Mouse (Mus musculus): ENCODE measurements around the gene Ddx24.
A peak's percentile ranks its signal among the peaks of the same experiment; 100 is the strongest.

The Ddx24 gene

DNA sequence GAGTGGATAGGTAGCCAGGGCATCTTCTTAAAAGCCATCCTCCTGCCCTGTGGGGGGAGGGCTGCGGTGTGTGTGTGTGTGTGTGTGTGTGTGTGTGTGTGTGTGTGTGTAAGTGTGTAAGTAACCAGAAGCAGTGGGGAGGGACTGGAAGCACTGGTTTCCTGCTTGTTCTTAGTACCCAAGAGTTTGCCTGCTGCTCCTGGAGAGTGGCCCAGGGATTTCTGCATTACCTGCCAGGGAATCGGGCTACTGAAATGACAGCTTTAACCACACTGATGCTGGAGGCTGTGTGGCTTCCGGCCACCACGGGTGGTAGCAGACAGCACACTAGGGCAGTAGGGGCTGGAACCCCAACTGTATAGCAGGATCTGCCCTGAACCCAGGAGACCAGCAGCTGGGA is 35.6 kb downstream of the Ddx24 start:
- DNase-seq (ENCODE audit: extremely low spot score, low read depth, low spot score): no peak

DNA sequence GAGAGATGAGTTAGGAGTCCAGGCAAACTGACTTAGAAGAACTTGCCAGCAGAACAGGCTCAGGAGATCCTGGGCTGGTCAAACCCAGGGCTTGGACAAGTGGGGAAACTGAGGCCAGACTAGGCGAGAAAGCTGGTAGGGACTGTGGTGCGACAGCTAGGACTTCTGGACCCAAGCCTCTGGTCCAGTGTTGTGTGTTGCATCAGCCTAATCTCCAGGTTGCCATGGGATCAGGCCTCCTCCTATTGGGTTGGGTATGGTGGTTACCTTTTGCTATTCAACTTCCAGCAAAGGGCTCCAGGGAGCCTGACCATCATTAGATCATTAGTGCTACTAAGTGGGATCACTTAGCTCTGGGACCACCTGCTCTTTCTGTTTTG is 36.3 kb downstream of the Ddx24 start:
- no peak for DNase-seq (ENCODE audit: extremely low spot score, low read depth, low spot score)

DNA sequence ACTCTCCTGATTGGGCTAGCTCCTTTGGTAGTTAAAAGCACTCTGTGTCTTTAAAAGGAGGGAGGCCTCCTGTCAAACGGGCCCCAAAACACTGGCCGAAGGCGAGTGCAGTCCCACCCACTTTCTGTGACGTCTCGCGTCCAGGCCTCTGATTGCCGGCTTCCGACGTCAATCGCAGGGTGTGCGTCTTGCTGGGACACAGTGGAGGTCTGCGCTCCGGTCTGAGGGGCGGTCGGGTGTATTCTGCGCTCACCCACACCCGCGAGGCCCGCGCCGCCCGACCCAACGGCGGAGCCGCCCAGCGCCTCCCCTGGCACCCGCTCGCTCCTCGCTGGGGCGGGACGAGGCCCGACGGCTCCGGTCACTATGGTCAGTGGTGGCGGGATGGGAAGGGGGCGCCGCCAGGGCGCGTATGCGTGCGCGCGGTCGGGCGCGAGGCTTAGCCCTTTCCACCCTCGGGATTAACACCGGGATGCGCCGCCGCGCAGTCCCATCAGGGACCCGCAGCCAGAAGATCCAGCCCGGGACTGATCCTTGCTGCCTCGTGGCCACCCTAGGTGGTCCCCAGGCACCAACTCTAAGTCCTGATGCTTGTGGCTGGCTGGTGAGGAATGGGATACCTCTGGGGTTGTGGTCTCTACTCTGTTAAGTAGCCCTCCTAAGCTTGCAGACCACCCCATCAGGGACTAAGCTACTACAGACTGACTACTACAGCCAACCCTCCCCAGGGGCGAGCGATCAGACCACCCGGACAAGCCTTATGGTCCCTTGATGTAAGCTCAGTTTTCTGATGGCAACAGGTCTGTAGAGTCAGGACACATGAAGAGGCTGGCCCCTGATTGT is 36.9 kb downstream of the Ddx24 start, which contains the start of gene Otub2:
Gene Otub2, plus strand, starts transcription at position 178 of the 843 bp plus-strand sequence.
- DNase-seq (ENCODE audit: extremely low spot score, low read depth, low spot score): peak; percentile 73

DNA sequence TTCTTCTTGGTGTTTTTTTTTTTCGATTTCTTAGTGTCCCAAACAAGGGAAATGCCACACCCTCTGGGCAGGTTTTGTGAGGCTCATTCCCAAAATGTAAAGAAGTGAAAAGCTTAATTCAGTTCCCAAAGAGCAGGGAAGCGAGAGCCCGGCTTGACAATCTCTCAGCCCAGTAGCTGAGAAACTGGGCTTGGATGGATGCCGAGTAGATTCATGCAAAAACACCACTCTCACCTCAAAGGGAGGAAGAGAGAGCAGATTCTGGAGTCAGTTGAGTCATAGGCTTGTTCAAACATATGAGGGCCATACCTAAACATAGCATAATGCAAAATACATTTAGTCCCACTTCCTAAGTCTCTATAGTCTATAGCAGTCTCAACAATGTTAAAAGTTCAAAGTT is 45.4 kb downstream of the Ddx24 start:
- no peak for DNase-seq (ENCODE audit: extremely low spot score, low read depth, low spot score)

DNA sequence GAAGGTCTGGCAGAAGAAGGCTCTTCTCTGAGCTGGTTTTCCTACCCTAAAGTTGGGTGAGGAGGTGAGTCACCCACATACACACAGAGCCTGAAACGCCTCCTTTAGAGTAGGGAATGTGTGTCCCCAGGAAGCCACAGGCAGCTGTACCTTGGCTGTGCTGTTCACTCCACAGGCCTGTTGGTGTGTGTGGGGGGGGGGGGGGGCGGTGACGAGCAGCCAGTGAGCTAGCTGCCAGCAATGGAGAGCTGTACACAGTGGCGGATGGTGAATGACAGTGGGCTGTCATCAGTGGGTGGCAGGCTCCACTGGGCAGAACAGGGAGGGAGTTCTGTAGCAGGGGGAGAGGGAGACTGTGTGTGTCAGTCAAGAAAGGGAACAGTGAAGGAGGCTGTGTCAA is 48.9 kb downstream of the Ddx24 start:
- DNase-seq (ENCODE audit: extremely low spot score, low read depth, low spot score): no peak

DNA sequence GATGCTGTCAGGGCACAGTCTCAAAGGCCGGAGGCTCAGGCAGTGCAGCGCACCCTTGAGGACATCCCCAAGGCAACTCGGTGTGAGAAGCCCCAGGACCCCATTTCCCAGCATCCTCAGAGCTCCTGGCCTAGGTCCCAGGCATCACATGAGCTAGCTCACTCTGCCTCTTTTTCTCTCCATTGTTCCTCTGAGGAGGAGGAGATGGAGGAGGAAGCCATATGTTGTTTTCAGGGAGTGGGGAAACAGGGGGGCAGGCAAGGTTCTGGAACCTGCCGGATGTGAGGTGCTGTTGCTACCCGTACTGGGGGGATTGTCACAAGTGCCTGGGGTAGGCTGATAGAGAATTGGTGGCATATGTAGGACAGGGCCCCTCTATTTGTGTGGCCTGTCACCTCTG is 49.5 kb downstream of the Ddx24 start:
- DNase-seq (ENCODE audit: extremely low spot score, low read depth, low spot score): no peak

DNA sequence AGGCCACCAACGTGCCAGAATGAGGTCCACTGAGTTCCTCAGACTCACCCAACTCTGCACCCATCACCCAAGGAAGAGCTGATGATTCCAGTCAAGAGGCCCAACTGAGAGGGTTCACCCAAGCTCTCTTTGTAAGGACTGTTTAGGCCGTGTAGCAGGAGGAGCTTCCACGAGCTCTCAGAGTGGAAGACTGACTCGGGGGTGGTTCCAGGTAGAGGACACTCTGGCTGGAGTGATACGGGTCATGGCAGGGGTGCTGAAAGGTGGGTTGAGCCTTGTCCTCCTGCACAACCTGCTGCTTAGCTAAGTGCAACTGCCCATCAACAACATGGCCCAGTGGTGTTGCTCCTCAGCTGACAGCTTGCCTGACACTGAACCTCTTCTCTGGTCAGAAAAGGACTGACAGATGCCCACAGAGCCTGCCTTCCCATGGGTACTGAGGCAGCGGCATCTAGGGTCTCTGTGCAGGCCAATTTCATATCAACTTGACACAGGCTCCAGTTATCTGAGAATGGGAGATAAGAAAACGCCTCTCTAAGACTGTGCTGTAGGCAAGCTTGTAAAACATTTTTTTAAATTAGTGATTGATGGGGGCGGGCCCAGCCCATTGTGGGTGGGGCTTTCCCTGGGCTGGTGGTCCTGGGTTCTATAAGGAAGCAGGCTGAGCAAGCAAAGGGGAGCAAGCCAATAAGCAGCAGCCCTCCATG is 51.9 kb downstream of the Ddx24 start:
- no peak for DNase-seq (ENCODE audit: extremely low spot score, low read depth, low spot score)

DNA sequence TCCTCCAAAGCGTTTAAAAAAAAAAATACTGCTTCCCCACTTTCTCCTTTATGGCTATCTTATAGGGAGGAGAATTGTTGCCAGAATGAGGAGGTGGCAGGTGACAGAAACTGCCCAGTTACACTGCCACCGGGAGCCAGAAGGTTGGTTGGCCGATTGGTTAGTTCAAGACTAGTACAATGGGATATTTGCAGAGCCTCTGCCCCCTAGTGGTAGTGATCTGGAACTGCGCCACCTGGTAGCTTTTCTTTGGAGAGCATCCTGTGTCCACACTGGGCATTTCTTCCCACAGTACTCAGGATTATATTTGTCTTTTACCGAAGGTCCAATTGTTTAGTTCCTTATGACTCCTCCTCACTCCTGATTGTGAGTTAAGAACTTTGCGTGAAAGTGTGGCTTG is 53.9 kb downstream of the Ddx24 start:
- peak; percentile 39 for DNase-seq (ENCODE audit: extremely low spot score, low read depth, low spot score)

DNA sequence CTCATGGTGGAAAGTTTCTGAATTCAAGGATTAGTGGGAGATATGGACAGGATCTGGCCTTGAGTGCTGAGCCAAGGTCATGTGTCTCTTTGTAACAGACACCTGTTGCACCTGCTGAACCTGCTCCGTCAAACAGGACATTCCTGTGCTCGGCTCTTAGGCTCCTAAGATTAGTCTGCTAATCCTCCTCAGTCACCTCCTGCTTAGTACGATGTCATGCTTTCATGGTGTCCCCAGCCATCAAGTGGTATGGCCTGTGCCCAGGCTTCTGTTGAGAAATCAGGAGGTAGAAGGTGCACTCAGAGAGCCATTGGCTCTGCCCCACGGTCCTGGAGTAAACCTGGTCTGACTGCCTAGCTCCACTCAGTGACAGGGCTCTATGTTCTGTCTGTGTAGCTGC is 54.8 kb downstream of the Ddx24 start:
- no peak for DNase-seq (ENCODE audit: extremely low spot score, low read depth, low spot score)

DNA sequence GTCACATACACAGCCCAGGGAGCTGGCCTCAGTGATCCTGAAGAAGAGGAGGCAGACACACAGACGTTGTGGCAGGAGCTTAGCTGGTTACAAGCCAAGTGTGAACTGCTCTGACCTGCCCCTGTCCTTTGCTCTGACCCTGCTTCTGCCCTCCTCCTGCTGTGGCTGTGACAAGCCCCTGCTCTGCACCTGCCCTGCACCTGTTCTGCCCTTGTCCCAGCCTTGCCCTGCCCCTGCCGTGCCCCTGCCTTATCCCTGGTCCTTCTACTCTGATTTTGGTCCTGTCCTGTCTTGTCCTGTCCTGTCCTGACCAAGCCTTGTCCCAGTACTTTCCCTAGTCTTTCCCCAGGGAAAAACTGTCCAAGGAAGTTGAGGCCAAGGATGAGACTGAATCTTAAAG is 56.9 kb downstream of the Ddx24 start:
- DNase-seq (ENCODE audit: extremely low spot score, low read depth, low spot score): no peak

DNA sequence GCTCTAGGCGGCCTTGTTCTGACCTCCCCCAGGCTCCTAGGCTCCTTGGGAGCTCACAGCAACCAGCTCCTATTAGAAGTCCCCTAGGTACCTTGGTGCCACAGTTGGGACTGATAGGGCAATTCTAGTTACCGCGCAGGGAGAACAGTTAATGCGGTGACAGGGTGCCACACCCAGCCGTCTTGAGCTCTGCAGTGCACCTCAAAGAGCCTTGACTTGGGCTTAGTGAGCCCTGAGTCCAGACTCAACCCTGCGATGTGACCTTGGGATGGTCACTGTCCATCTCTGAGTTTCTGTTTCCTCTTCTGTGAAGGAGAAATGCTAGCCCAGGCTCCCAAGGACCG is 57.3 kb downstream of the Ddx24 start:
- no peak for DNase-seq (ENCODE audit: extremely low spot score, low read depth, low spot score)

DNA sequence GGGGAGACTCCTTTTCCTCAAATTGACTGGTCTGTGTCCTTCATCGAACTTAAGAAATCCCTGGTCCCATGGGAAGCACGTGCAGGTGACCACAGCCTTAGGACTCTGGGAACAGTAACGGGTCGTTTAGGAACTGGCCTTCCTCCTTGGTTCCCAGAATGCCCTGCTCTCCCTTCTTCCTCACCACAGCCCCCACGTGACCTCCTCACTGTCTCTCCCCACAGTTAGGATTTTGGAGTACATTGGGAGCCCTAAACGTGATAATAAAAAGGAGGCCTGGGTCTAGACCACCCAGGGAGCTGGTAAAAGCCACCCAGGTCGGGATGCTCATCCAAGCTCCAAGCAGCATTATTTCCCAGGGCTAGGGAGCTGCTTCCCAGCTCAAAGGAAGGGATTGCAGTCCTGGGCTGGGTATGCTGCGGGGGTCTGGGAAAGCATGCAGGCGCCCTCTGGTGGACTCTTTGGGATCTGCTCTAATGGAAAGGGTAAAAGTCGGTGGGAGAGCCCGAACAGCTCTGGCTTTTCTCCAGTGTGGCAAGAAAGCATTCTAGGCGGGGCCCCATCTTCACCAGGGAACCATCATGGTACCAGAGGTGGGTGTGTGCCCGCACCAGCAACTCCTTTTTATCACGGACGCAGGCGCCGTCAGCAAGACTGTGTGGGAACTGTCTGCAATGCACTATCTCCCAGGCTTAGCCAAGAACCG is 57.9 kb downstream of the Ddx24 start:
- DNase-seq (ENCODE audit: extremely low spot score, low read depth, low spot score): peak; percentile 41

DNA sequence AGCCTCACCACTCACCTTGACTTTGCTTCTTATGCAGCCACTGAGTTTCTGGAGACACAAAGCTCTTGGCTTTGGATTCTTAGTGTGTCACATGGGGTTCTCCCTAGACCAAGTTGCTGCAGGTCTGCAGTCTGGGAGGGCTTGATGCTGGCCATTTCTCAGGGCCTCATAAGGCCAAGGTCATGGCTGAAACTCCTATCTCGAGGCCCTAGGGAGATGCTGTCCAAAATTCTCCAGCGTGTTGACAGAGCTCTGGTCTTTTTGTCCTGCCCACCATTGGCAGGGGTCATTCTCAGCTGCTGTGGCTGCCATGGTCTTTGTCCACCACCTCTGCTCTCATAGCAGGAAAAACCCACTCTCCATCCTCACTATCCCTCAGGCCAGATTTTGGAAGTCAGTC is 58.5 kb downstream of the Ddx24 start:
- no peak for DNase-seq (ENCODE audit: extremely low spot score, low read depth, low spot score)

DNA sequence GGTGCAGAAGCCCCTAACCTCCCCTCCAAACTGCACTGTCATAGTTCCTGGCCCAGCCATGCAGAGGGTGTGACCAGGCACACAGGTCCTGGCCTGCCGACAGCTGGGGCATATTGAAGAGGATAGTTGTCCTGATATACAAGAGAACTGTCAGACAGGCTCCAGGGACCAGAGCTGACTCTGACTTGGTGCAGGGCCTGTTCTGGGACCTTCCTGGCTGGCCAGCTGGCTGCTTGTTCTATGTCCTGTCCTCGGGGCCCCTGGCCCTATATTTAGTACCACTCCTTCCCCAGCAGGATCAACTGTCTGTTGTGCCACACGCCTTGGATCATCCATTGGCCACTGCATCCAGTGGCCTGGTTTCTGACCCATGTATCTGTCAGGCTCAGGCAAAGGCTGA is 63.3 kb downstream of the Ddx24 start:
- no peak for DNase-seq (ENCODE audit: extremely low spot score, low read depth, low spot score)

DNA sequence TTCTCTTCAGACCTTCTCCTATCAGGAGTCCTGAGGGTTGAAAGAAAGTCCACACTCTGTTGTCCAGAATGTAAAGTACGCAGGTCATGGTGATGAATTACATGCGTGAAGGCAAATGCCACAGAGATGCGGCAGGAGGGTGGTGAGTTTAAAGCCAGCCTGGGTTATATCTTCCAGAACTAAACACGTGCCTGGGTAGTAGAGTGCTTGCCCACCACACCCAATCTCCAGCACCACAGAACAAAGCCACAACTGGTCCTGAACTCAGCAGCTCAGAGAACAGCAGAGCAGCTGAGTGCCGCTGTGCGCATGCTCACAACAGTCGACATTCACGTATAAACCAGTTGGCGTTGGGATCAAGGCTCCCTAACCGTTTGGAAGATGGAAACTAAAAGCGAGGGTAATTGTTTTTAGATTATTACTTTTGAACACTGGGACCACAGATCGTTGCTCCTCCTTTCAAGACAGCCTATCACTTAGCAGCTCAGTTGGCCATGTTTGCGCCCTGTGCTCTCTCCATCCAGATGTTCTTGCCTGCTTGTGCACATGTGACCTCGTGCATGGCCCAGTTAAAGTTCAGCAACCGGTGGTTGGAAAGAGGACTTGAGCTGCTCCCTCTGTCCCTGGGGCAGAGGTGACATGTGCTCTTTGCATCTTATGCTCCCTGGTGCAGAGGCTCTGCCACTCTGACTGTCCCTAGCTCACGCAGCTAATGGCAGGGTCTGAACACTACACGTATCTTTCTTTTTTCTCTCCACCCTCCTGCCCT is 63.9 kb downstream of the Ddx24 start:
- no peak for DNase-seq (ENCODE audit: extremely low spot score, low read depth, low spot score)

DNA sequence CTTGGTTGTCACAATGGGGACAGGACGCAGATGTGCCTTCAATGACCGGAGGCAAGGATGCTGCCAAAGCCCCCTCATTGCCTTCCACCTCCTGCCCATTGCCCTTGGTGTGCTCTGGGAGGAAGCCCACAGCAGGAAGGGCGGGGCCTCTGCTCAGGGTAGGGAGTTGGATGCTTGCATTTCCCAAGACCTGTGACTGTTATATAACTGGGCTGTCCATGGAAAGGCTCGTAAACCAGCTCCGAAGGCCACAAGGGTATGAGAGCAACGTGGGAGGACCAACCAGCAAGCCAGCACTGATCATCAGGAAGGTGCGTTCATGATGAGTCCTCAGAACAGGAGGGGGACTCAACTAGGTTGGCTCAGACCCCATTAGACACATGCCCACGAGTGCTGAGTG is 64.8 kb downstream of the Ddx24 start:
- no peak for DNase-seq (ENCODE audit: extremely low spot score, low read depth, low spot score)

DNA sequence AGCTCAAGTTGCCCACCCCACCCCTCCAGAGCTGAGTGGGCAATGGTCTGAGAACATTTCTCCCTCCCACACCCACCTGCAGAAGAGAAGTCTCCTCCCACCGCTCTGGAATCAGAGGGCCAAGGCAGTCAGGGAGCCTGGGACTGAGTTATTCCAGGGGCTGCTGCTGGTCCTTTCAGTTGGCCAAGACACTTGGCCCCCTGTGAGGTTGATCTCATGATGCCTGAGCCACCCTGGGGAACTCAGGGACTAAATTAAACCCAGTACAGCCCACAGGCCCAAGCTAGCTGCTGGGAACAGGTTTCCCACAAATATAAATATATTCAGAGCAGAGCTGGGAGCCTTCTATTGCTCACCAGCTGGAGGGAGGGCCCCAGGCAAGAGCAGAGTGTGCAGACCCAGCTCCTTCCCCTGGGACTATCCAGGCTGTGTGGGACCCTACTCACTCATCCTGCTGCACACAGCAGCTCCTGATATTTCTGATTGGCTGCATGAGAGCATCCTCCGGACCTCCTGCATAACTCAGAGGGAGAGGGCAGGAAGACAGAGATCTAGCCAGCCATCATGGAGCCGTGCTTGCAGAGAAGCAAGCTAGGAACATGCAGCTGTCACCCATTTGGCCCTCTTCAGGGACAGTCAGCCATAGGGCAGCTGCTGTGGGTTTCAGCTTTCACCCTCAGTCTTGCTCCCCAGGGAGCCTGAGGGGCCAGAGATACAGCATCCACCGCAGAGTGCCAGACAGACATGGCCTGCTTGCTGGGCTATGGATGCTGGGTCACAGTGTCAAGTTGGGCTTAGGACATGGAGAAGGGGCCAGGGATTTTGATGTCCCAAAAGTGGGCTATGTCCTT is 66.5 kb downstream of the Ddx24 start:
- no peak for DNase-seq (ENCODE audit: extremely low spot score, low read depth, low spot score)

DNA sequence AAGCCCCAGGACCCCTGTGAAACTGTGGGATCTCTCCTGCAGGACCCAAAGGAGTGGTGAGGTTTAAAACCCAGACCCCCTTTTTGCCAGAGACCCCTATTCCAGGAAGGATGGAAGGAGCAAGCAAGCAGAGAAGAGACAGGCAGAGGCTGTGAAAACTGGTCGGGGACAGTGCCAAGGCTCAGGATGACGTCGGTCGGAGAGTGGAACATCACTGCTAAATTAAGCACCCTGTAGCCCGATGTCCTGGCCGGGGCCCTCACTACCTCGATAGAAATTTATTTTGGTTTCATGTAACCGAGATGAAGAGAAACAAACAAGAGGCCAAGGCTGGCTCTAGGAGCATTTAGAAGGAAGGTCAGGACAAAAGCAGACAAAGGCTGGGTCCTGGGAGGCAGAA is 67.4 kb downstream of the Ddx24 start:
- DNase-seq (ENCODE audit: extremely low spot score, low read depth, low spot score): no peak

Data from hindlimb bud, embryonic 11.5 days (tissue).